Mouse (Mus musculus): Measurements from ENCODE around the gene Tle4. TPM values are rescaled to one million over a fixed set of nuclear protein-coding genes. Genes with fewer than 3 reads are reported as not detected.

The Tle4 gene
- polyA plus RNA-seq, 1 experiment from 2014 or later, result 5.8 TPM

DNA sequence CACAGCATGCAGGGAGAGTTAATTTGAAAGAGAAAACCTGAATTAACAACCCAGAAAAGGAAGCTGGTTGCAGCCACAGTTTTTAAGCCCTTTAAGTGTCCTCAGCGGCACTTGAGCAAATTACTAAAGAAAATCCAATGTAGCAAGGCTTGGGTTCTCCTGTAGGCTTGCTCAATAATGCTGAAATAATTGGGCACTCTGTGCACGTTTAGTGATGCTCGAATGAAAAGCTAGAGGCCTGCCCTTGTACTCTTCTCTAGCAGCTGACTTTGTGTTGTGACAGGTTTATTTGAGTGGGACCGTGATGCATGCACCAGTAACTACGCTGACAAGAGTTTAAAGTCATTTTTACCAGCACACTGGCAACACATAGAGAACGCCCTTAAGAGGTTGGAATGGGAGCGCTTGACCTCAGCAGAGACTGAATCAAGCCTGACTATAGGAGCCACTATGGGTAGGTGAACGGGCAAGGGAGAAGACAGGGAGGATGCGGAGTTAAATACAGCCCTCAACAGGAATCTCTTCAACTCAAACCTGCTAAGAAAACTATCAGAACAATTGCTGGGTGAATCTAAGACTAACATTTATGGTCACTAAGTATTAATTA is 79.3 kb downstream of the Tle4 start:
- no peaks in the 10 kb centered on the region for H3K4me1 ChIP-seq
- no peaks in the 10 kb centered on the region for H3K27me3 ChIP-seq (replicated peaks)
- no peak overlapping the region for H3K4me2 ChIP-seq
- no peak overlapping the region for H3K9ac ChIP-seq
- 87% methylated on average over 9 of the region's 9 CpGs for WGBS
- no peak for ATAC-seq (ENCODE audit: extremely low read depth, insufficient number of reproducible peaks, low FRiP score, low TSS enrichment)
- H3K9me3 ChIP-seq, result no peaks in the 10 kb centered on the region
- H3K4me3 ChIP-seq, result no peak overlapping the region
- H3K36me3 ChIP-seq, result peaks cover 16% of the 10 kb centered on the region
- no peak overlapping the region for H3K27ac ChIP-seq (replicated peaks)

DNA sequence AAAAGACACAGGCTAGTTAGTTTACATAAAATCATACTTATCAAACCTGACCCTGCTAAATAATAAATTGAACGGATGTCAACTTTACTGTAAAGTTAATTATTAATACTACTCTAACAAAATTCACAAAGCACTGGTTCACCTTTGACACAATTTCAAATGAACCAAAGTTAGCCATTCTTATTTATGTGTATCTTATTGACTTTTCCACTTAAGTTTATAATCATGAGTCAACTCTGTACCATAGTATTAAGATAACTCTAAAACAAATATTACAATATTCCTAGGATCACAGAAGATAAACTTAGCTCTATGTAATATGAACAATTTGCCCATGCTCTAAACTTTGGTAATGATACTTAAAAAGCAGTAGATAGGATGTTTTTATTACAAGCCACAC is 81.4 kb downstream of the Tle4 start:
- peaks cover 16% of the 10 kb centered on the region for H3K36me3 ChIP-seq
- H3K4me3 ChIP-seq, result no peak overlapping the region
- no peak overlapping the region for H3K9ac ChIP-seq
- no peak overlapping the region for H3K27ac ChIP-seq (replicated peaks)
- H3K4me2 ChIP-seq, result no peak overlapping the region
- no peaks in the 10 kb centered on the region for H3K27me3 ChIP-seq (replicated peaks)
- no peak for ATAC-seq (ENCODE audit: extremely low read depth, insufficient number of reproducible peaks, low FRiP score, low TSS enrichment)
- 81% methylated on average over 1 of the region's 1 CpGs for WGBS
- no peaks in the 10 kb centered on the region for H3K9me3 ChIP-seq
- H3K4me1 ChIP-seq, result no peaks in the 10 kb centered on the region

DNA sequence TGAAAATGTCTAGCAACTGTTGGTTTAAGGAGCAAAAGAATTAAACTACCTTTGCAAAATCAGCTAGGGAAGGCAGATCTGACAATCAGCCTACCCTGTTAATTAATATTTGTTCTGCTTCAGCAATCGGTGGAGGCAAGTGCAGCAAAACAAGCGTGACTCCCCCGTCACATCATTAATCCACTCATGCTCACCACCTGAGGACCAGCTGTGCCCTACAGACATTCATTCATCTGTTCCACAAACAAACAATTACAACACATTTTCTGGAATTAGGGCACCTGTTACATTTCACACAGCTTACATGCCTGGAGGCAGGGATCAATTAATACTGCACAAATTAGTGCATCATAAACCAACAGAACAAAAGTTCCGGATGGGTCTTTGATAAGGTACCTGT is 89.0 kb downstream of the Tle4 start:
- Histone ChIP-seq H3K9ac (no peak overlapping the region), H3K4me2 (no peak overlapping the region), H3K27me3 (replicated peaks) (no peaks in the 10 kb centered on the region), H3K4me1 (peaks cover 9% of the 10 kb centered on the region; the same call in 1 of the 2 replicates), H3K9me3 (no peaks in the 10 kb centered on the region), H3K27ac (replicated peaks) (no peak overlapping the region), H3K36me3 (peaks cover 5% of the 10 kb centered on the region), H3K4me3 (no peak overlapping the region)
- 88% methylated on average over 4 of the region's 4 CpGs for WGBS
- ATAC-seq (ENCODE audit: extremely low read depth, insufficient number of reproducible peaks, low FRiP score, low TSS enrichment), result no peak

DNA sequence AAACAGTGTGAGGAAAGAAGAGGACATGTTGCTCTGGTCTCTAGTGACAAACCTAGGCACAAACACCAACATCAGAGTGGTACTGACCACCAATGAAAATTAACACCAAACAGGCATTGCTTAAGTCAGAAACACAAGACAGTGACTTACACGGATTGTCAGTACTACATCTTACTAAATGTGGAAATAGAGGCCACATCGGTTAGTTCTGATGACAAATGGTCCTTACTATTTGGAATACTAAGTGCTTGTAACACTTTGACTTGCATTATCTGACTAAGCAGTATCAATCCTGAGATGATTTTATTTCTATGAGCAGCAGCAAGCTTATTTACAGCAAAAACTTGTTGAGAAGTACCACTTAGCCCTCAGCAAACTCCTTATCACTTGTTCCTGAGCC is 89.9 kb downstream of the Tle4 start:
- Histone ChIP-seq H3K9ac (no peak overlapping the region), H3K9me3 (no peaks in the 10 kb centered on the region), H3K4me1 (peaks cover 9% of the 10 kb centered on the region; the same call in 1 of the 2 replicates), H3K36me3 (peaks cover 5% of the 10 kb centered on the region), H3K27me3 (replicated peaks) (no peaks in the 10 kb centered on the region), H3K27ac (replicated peaks) (no peak overlapping the region), H3K4me2 (no peak overlapping the region), H3K4me3 (no peak overlapping the region)
- 70% methylated on average over 2 of the region's 2 CpGs for WGBS
- no peak for ATAC-seq (ENCODE audit: extremely low read depth, insufficient number of reproducible peaks, low FRiP score, low TSS enrichment)

DNA sequence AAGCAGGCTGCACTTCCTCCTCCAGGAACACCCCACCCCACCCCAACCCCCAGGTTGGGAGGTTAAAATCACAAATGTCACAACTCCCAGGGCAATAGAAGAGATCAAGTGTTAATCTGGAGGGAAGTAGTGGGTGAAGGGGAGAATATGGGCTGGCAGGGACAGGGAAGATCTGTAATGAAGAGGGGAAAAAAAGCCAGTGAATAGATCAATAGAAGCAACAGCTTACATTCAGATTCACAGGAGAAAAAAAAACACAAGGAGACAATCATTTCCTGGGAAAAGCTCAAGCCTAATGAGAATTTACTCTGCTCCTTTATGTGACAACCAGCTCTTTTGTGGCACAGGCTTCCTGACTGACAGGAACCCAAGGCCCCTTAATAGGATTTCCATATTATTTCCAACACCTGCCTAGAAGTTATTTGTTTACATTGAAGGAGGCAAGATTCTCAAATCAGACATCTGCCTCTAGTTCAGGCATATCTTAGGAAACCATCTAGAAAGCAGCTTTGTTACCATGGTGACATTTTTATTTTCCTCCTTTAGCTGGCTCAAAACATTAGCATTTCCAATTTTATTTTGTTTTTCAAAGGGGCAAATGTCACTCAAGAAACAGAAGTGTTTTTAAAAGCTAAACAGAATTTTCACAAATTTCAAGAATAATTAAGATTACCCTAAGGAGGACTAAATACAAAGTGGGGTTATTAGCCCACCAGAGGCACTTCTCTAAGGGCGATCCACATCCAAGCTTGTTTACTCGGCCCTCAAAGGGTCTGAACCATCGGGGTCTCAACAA is 90.8 kb downstream of the Tle4 start:
- ATAC-seq (ENCODE audit: extremely low read depth, insufficient number of reproducible peaks, low FRiP score, low TSS enrichment), result no peak
- WGBS, result 72% methylated on average over 3 of the region's 3 CpGs
- Histone ChIP-seq H3K36me3 (peaks cover 5% of the 10 kb centered on the region), H3K4me2 (no peak overlapping the region), H3K27ac (replicated peaks) (no peak overlapping the region), H3K27me3 (replicated peaks) (no peaks in the 10 kb centered on the region), H3K4me1 (peaks cover 9% of the 10 kb centered on the region; the same call in 1 of the 2 replicates), H3K9ac (no peak overlapping the region), H3K9me3 (no peaks in the 10 kb centered on the region), H3K4me3 (no peak overlapping the region)

DNA sequence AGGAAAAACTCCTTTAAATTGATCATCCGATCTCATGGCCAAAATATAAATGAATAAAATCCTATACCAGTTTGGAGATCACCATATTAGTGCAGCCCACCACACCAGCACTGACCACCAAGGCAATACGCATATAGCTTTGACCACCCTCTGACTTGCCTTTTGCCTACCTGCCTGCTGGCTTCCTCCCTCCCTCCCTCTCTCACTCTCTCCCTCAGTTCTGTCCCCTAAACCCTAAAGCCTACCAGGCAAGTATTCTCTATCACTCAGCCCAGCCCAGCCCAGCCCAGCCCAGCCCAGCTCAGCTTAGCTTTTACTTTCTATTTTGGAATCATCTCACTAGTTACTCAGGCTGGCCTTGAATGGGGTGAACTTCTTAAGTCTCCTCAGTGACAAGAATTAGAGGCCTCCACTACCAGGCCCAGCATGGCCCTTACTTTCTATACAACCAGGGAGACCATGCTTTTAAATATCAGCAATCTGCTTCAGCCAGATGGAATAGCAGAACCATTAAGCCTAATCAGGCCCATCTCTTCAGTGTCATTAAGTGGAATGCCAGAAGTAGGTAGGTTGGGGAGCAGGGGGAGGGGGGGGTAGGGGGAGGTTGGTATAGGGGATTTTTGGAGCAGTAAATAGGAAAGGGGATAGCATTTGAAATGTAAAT is 91.8 kb downstream of the Tle4 start:
- H3K4me1 ChIP-seq, result peaks cover 9% of the 10 kb centered on the region; the same call in 1 of the 2 replicates
- ATAC-seq (ENCODE audit: extremely low read depth, insufficient number of reproducible peaks, low FRiP score, low TSS enrichment), result no peak
- no peaks in the 10 kb centered on the region for H3K9me3 ChIP-seq
- H3K9ac ChIP-seq, result no peak overlapping the region
- H3K4me3 ChIP-seq, result no peak overlapping the region
- peaks cover 5% of the 10 kb centered on the region; the same call in 1 of the 2 replicates for H3K36me3 ChIP-seq
- WGBS, result 81% methylated on average over 2 of the region's 2 CpGs
- no peak overlapping the region for H3K27ac ChIP-seq (replicated peaks)
- H3K27me3 ChIP-seq (replicated peaks), result no peaks in the 10 kb centered on the region
- H3K4me2 ChIP-seq, result no peak overlapping the region

DNA sequence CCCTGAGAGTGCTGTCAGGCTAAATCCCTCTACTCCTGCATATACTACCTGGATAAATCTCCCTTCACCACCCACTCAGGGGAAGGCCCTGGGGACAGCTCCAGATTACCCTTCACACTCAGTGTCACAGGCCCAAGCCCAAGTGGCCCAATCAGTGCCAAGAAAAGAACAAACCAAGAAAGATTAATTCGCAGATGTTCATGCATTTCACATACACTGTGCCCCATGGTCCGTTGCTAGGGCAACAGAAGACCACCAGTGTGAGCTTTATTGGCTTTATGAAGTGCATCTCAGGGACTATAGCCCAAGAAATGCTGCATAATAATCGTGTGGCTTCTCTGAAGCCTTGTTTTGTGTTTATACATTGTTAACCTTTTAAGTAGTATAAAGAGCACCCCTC is 92.5 kb downstream of the Tle4 start:
- H3K27me3 ChIP-seq (replicated peaks), result no peaks in the 10 kb centered on the region
- no peak overlapping the region for H3K4me2 ChIP-seq
- H3K36me3 ChIP-seq, result peaks cover 4% of the 10 kb centered on the region; the same call in 1 of the 2 replicates
- no peaks in the 10 kb centered on the region for H3K9me3 ChIP-seq
- no peak overlapping the region for H3K27ac ChIP-seq (replicated peaks)
- no peak overlapping the region for H3K4me3 ChIP-seq
- WGBS, result 81% methylated on average over 3 of the region's 3 CpGs
- peaks cover 9% of the 10 kb centered on the region; the same call in 1 of the 2 replicates for H3K4me1 ChIP-seq
- no peak; the same call in 1 of the 2 replicates for ATAC-seq (ENCODE audit: extremely low read depth, insufficient number of reproducible peaks, low FRiP score, low TSS enrichment)
- no peak overlapping the region for H3K9ac ChIP-seq

DNA sequence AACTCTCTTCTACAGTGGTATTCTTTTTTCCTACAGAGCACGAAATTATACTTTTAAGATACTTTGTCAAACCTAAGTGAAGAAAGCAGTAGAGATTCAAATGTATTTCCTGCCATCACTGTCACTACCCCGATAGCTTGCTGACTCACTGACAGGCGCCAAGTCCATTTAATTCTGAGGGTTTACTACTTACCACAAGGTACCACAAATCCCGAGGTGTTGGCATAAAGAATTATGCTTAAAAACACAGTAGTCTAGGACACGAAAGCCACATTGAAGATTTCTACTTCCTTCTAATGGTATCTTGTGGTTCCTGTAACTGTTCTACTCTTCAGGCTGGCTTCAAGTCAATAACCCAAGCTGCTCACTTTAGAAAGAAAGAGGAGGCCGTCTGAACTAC is 94.0 kb downstream of the Tle4 start:
- Histone ChIP-seq H3K4me1 (peaks cover 13% of the 10 kb centered on the region), H3K9me3 (no peaks in the 10 kb centered on the region), H3K27me3 (replicated peaks) (no peaks in the 10 kb centered on the region), H3K27ac (replicated peaks) (no peak overlapping the region), H3K4me2 (no peak overlapping the region), H3K4me3 (no peak overlapping the region), H3K9ac (no peak overlapping the region), H3K36me3 (no peaks in the 10 kb centered on the region)
- WGBS, result 73% methylated on average over 6 of the region's 6 CpGs
- no peak for ATAC-seq (ENCODE audit: extremely low read depth, insufficient number of reproducible peaks, low FRiP score, low TSS enrichment)

DNA sequence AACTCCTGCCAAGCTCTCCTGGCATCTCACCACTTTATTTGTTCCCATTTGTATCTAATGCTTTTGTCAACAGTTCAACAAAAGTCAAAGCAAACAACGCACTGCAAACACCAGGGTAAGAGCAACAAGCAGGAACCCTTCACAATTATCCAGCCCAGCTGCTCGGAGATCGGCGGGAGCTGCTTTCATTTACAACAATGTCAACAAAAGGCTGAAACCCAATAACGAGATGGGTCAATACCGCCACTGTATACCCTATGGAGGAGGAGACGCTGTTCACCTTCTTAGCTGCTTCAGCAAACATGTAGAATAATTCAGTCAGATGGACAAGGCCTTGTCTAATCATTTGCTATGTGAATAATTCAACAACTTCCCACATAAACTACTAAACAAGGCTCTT is 95.6 kb downstream of the Tle4 start:
- WGBS, result 64% methylated on average over 7 of the region's 7 CpGs
- no peak for ATAC-seq (ENCODE audit: extremely low read depth, insufficient number of reproducible peaks, low FRiP score, low TSS enrichment)
- H3K36me3 ChIP-seq, result no peaks in the 10 kb centered on the region

DNA sequence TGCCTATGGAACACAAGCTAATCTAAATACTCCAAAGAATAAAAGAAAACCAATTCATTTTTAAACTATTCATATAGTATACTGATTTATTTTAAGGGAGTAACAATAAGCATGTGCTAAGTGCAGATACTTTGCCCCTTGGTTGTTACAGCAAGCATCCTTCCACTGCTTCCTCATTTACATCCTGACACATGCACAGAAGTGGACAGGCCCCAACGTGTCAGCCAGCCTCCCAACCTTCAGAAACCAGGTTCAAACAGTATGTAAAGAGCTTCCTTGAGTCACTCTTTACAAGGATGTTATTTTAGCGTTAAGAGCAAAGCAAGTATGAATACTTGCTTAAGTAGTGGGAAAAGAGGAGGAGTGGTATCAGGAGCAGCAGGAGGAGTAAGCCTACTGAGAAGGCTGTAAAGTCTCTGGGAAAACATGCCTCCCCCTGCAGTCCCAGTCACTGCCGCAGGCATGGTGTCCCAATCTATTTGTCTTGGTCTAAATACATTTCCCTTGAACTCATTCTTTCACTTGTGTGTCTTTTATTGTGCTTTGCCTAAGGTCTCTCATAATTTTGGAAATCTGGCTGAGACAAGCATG is 97.9 kb downstream of the Tle4 start:
- H3K4me1 ChIP-seq, result peaks cover 3% of the 10 kb centered on the region; the same call in 1 of the 2 replicates

More for the DNA sequence above, 95.6 kb downstream of the Tle4 start:
- H3K27ac ChIP-seq (replicated peaks), result no peak overlapping the region
- H3K9ac ChIP-seq, result no peak overlapping the region
- H3K4me3 ChIP-seq, result no peak overlapping the region
- peaks cover 13% of the 10 kb centered on the region for H3K4me1 ChIP-seq
- no peaks in the 10 kb centered on the region for H3K27me3 ChIP-seq (replicated peaks)
- H3K9me3 ChIP-seq, result no peaks in the 10 kb centered on the region
- H3K4me2 ChIP-seq, result no peak overlapping the region

DNA sequence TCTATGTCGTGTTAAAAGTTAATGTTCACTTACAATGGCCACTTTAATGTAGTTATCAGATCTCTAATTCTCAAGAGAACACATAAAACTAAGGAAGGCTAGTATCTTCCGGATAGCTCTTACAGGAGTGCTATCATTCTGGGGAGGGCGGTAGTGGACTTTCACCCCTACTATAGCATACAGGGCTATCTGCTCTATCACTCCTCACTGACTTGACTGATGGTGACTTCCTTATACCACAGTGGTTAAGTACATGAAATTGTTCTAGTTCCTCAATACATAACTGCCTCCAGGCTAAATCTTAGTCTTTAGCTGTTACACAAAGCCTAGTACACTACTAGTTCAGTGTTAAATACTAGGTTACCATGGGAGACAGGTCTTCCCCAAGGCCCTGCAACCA is 104.8 kb downstream of the Tle4 start:
- no peak for ATAC-seq (ENCODE audit: extremely low read depth, insufficient number of reproducible peaks, low FRiP score, low TSS enrichment)
- Histone ChIP-seq H3K27ac (replicated peaks) (no peak overlapping the region), H3K4me2 (no peak overlapping the region), H3K4me3 (no peak overlapping the region), H3K36me3 (no peaks in the 10 kb centered on the region), H3K4me1 (no peaks in the 10 kb centered on the region), H3K9me3 (no peaks in the 10 kb centered on the region), H3K9ac (no peak overlapping the region), H3K27me3 (replicated peaks) (no peaks in the 10 kb centered on the region)
- 80% methylated on average over 3 of the region's 3 CpGs for WGBS

More for the DNA sequence above, 97.9 kb downstream of the Tle4 start:
- ATAC-seq (ENCODE audit: extremely low read depth, insufficient number of reproducible peaks, low FRiP score, low TSS enrichment), result no peak
- Histone ChIP-seq H3K27me3 (replicated peaks) (no peaks in the 10 kb centered on the region), H3K9ac (no peak overlapping the region), H3K9me3 (no peaks in the 10 kb centered on the region), H3K36me3 (no peaks in the 10 kb centered on the region), H3K4me2 (no peak overlapping the region), H3K27ac (replicated peaks) (no peak overlapping the region), H3K4me3 (no peak overlapping the region)
- 37% methylated on average over 3 of the region's 3 CpGs for WGBS
